Mouse (Mus musculus) frontal cortex, postnatal 14 days (tissue): ENCODE measurements around the gene Nfatc3.
"Not testable (repeated sequence)": the region's sequence is repeated elsewhere in the genome, so short reads cannot be mapped to it uniquely, and the experiment has no call there.

Experiments used
- DNase-seq, 2 experiments: peaks; one replicate each; pipeline ENCODE4 v3.0.0; 2022; ENCODE audit warnings: low spot score in 2 of 2

Gene Nfatc3

DNA sequence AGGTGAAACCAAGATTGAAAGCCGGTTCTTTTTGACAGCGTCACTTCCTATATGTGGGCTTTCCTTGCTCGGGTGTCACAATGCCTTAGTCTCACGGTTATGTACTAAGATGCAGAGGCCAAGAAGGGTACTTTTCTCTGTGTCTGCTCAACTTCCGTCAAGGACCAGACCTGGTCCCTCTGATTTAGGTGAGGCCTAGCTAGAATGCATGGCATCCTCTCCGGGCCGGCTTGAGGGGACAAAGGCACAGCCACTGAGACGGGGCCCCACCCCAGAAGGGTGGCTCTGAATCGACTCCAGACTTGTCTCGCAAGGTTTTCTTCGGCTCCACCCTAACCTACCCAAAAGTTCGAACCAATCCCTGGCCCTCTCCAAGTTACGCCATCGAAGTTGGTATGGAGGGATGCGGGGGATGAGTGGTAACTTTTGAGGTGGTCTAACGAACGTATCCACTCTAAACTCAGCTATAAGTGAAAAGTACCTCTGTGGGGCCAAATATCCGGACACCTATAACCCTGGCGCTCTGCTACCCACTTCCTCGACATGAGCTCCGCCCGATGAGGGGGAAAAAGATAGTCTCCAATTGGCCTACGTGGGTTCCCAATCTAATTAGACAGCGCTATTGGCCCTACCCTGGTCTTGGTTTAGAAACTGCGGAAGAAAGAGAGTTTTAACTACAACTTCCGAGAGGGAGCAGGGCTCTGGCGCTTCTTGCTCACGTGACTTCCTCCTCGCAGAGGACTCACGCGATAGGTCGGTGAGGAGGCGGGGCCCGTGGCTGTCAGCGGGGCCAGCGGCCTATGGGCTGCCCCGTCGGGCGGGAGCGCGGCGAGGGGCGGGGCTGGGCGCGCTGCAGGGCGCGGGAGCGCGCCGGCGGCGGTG is at the start of gene Nfatc3:
Gene Nfatc3, plus strand, starts transcription at position 110 of the 882 bp plus-strand sequence.
- peak; percentile 92 to 93 for DNase-seq

DNA sequence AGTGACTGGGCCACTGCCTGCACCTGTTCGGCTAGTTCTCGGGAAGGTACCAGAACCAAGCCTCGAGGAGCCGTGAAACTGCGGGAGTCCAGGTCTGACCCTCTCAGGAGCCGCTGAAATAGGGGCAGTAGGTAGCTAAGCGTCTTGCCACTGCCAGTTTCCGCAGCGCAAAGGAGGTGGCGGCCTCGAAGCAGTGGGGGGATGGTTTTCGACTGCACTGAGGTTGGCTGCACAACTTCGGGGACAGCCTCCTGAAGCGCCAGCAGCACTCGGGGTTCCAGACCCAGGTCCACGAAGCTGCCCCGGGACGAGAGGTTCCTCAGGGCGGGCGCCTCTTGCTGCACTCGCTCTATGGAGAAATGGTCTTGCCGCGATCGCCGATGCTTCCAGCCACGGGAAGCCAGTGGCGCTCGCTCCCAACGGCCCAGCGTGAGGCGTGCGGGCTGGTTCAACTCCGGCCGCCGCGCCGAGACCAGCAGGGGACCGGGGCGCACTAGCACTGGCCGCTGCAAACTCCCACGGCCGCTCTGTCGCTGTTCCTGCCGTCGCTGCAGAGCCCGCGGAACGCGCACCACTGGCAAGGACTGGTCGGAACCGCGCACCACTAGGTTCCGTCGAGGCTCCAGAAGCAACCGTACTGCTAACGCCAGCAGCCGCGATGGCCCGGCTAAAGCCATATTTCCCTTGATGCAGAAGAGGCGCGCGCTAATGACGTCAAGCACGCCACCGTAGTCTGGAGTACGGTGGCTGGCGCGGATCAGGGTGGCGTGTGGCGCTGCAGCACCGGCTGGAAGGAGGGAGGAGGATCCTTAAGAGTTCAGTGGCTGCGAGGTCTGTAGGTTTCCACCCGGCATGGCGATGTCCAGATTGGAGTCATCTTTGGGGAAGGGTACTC is 47.6 kb upstream of the Nfatc3 start:
- DNase-seq, result peak; percentile 85 to 94

DNA sequence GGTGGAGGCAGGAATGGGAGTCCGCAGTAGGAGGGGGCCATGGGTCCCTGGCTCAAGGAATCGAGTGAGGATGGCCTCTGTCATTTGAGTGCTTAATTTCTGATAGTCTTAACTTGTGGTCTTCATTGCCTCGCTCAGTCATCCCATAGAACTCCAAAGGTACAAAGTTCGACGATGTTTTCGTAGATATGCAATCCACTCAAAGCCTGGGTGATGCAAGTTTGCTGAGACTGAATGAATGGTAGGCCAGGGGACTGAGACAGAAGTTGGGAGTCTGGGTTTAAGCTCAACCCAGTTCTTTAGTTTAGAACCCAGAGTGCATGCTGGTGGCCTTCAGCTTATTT is 47.0 kb upstream of the Nfatc3 start, which contains the start of gene Ddx28:
Gene Ddx28, minus strand, starts transcription at position 240 of the 344 bp plus-strand sequence.
- DNase-seq, result no peak

GRCm38 (mm10) chr8:106012203-106012602 is 46.4 kb upstream of the Nfatc3 start:
- not testable (repeated sequence) for DNase-seq

DNA sequence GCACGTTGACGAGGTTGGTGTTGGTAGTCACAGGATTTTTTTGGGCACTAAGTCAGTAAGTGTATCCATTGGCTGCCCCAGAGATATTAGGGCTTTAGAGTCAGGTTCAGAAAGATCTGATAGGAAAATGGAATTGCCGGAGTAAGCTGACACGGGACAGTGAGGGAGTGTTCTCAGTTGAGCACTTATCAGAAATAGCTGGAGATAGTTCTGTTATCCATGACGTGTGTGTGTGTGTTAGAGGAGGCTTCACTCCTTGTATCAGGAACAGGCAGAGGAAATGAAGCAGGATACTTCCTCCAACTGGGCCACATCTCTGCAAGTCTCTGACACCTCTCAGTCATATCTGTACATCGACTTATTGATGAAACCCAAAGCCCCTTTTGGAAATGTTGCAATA is 42.4 kb upstream of the Nfatc3 start:
- no peak for DNase-seq

- no peak for DNase-seq
These were observed 41.5 kb upstream of the Nfatc3 start for GRCm38 (mm10) chr8:106017130-106017529.

GRCm38 (mm10) chr8:106018039-106018438 is 40.6 kb upstream of the Nfatc3 start:
- no peak for DNase-seq

GRCm38 (mm10) chr8:106022483-106022882 is 36.2 kb upstream of the Nfatc3 start:
- DNase-seq, result peak; percentile 46 to 67

GRCm38 (mm10) chr8:106038721-106039120 is 19.9 kb upstream of the Nfatc3 start:
- no peak for DNase-seq

- DNase-seq, result no peak
These were observed 19.0 kb upstream of the Nfatc3 start for GRCm38 (mm10) chr8:106039605-106040004.

- no peak for DNase-seq
These were observed 18.4 kb upstream of the Nfatc3 start for GRCm38 (mm10) chr8:106040218-106040617.

- DNase-seq, result no peak
These were observed 15.6 kb upstream of the Nfatc3 start for GRCm38 (mm10) chr8:106043055-106043454.

DNA sequence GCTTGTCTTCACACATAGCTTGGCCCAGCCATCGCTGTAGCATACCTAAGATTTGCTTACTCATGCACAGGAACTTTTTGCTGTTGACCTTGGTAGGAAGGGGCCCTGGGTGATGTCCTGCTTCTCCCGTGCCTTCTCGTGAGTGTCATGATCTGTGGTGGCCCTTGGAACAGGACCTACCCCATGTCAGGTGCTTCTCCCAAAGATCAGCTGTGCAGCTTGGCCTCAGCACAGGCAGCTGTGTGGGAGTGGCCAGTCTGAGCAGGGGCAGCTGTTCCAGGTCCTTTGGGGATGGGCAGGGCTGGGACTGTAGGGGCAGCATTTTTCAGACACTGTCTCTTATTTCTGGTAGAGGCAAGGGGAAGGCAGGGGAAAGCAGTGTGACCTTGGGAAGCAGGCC is 14.5 kb upstream of the Nfatc3 start:
- no peak for DNase-seq

GRCm38 (mm10) chr8:106046872-106047559 is 11.6 kb upstream of the Nfatc3 start:
- no peak for DNase-seq

GRCm38 (mm10) chr8:106047854-106048630 is 10.6 kb upstream of the Nfatc3 start:
- no peak for DNase-seq

DNA sequence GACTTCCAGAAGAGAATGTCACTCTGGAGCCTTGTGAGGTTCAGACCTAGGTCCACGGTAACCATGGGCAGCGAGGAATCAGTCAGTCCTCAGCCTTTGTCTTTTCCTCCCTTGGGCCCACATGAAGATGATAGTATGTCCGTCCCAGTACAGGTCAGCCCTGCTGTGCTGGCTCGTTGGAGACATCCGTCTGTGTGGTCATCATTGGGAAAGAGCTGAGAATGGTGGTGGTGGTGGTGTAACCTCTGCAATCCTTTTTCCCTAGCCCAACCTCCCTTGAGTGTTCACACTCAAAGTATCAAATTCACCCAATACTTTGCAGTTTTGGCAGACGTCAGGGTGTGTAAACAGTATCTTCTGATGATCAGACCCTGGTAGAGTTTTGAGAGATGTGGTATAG is 8.8 kb upstream of the Nfatc3 start:
- no peak for DNase-seq

- no peak for DNase-seq
These were observed 7.6 kb upstream of the Nfatc3 start for GRCm38 (mm10) chr8:106051068-106051467.

GRCm38 (mm10) chr8:106052510-106053089 is 6.0 kb upstream of the Nfatc3 start:
- no peak for DNase-seq

DNA sequence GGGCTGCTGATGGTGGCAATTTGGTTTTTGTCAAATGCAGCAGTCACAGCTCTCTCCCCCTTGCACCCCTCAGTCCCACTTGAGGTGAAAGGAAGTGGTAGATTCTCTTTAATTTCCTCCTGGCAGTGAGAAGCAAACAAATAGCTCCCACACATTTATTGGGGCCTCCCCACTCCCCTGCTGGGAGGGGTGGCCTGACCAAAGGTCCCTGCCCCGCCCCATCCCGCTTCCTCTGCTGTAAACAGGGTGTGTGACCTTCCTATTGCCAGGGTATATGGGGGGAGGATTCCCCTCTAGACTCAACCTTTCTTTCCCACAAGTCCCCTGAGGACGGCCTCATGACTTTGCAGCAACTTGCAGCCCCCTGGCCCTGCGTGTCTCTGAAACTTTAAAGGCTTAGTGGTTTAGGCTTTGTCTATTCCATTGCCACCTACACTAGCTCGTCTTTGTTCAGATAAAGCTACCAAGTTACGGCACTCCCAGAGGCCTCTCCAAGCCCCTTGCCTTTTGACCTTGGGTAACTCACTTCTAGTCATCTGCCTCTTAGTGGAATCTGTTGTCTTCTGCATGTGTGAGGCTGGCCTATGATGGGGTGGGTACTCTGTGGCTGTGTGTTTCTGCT is 4.3 kb upstream of the Nfatc3 start:
- DNase-seq, result no peak

DNA sequence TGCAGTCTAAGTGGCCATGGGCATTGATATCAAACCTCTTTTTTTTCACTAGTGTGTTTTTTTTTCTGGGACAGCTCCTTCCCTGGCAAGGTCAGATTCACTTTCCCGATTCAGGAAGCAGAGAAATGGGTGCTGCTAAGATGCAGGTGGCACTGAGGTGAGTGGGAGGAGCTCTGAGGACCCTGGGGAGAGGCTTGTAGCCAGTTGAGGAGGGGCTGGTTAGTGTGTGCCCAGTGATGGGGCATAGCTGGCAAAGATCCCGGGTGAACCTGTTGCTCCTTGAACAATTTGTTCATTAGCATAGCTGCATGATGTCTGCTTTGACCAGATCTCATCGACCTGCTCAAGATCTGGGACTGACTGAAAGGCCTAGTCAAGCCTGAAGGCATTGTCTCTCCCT is 3.6 kb upstream of the Nfatc3 start:
- no peak for DNase-seq
